In genomic region chr8:47413524-47414257, GRCm38 (mm10) we compare ENCODE assay signal across 8 mouse cellular contexts. TPM values are rescaled to one million over a fixed set of nuclear protein-coding genes. Genes with fewer than 3 reads are reported as not detected.
DNase-seq lines count a peak whose midpoint lies in the region; ATAC-seq lines count a peak whose summit lies in the region.

No protein-coding gene starts in this region.

- WGBS in intestine, embryonic 14.5 days, result under 1% methylated on average over 41 of the region's 46 CpGs

- H3K9me3 ChIP-seq in intestine, embryonic 14.5 days (ENCODE audit: control insufficient read depth, low read length), result no peaks in the 10 kb centered on the region

- peak; percentile 12; the same call in 1 of the 2 replicates for ATAC-seq in common myeloid progenitor, adult 5-6 weeks (replicated peaks; ENCODE audit: low read depth, poor library complexity, severe bottlenecking)
- ATAC-seq in intestine, embryonic 14.5 days (replicated peaks; ENCODE audit: low FRiP score, low TSS enrichment, low read depth), result peak; percentile 66

- peak overlapping the region; percentile 60 for H3K4me3 ChIP-seq in intestine, embryonic 14.5 days (ENCODE audit: low read depth, low read length)

- intact Hi-C loops in gastrocnemius, postnatal 36 days (cut with DNase I), result no loop called here
- intact Hi-C loops in left cerebral cortex, postnatal 10 days (cut with DNase I), result no loop called here

- peaks cover 47% of the 10 kb centered on the region for H3K27me3 ChIP-seq in intestine, embryonic 14.5 days (replicated peaks; ENCODE audit: control insufficient read depth, insufficient read depth, low read length)

- H3K4me2 ChIP-seq in intestine, embryonic 14.5 days (ENCODE audit: low read length), result peak overlapping the region; percentile 88

- H3K27ac ChIP-seq in intestine, embryonic 14.5 days (ENCODE audit: low read depth), result peak overlapping the region; percentile 57

- peak overlapping the region; percentile 48 for H3K9ac ChIP-seq in intestine, embryonic 14.5 days (ENCODE audit: low read length)

- DNase-seq in adrenal gland, adult 18-20 months (ENCODE audit: low spot score in 2 of 2), result peak; percentile 47 to 52
- DNase-seq in gastrocnemius, postnatal 36 days, result peak; percentile 18 to 27
- DNase-seq in intestine, embryonic 14.5 days (ENCODE audit: low spot score), result peak; percentile 81
- peak; percentile 50 to 86 for DNase-seq in left cerebral cortex, postnatal 10 days (ENCODE audit: extremely low spot score in 1 of 2, low spot score in 2 of 2)
- DNase-seq in lung, postnatal 36 days, result peak; percentile 74
- peak; percentile 51 for DNase-seq in right cerebral cortex, postnatal 25 days
- no peak for DNase-seq in natural killer cell, adult 2 months (ENCODE audit: low spot score in 2 of 2)

- H3K4me1 ChIP-seq in intestine, embryonic 14.5 days (replicated peaks; ENCODE audit: control insufficient read depth, insufficient read depth, low read length), result no peaks in the 10 kb centered on the region

- no peaks in the 10 kb centered on the region for H3K36me3 ChIP-seq in intestine, embryonic 14.5 days (ENCODE audit: control insufficient read depth, insufficient read depth, low read length)

RNA-seq across cellular contexts. Expression of gene Stox2, which starts 32.5 kb away (rescaled TPM):
- total RNA-seq in adrenal gland, adult 18-20 months (2021), result 10 to 100 TPM; 12.6 to 13.4 TPM
- 0.87 TPM in 2 replicates for total RNA-seq in common myeloid progenitor, adult 5-6 weeks (2017)
- total RNA-seq in gastrocnemius, postnatal 36 days (2021), result 1 to 10 TPM; 6.2 to 6.3 TPM
- polyA plus RNA-seq in intestine, embryonic 14.5 days (2014; fragmentation: Nextera tagmentation; extraction: Ambion mirVana), result 10.6 and 12.8 TPM in 2 replicates
- total RNA-seq in left cerebral cortex, postnatal 10 days (2021), result 10 to 100 TPM; 85.0 to 89.4 TPM

Comparison
In these comparisons a context has a peak if more than half of its experiments do, and no peak if none do; other contexts are left out.
1. DNase-seq: peak in adrenal gland, adult 18-20 months (2 of 2), gastrocnemius, postnatal 36 days (2 of 2), intestine, embryonic 14.5 days (single experiment), left cerebral cortex, postnatal 10 days (2 of 2), lung, postnatal 36 days (single experiment) and right cerebral cortex, postnatal 25 days (single experiment); none in natural killer cell, adult 2 months (0 of 2).
2. RNA of gene Stox2, which starts 32.5 kb away (total RNA-seq): 85.0 to 89.4 TPM in left cerebral cortex, postnatal 10 days; 12.6 to 13.4 TPM in adrenal gland, adult 18-20 months, 6.2 to 6.3 TPM in gastrocnemius, postnatal 36 days and 0.87 TPM in common myeloid progenitor, adult 5-6 weeks; every median in the first group is over 4 times any median in the second.